Mouse (Mus musculus): ENCODE results near the gene Phc1. TPM values are rescaled to one million over a fixed set of nuclear protein-coding genes. Genes with fewer than 3 reads are reported as not detected.
"Not testable (repeated sequence)": the region's sequence is repeated elsewhere in the genome, so short reads cannot be mapped to it uniquely, and the experiment has no call there.

Gene Phc1
- polyA plus RNA-seq (2012; rRNA removed), result 48.3 and 55.7 TPM in 2 replicates

DNA sequence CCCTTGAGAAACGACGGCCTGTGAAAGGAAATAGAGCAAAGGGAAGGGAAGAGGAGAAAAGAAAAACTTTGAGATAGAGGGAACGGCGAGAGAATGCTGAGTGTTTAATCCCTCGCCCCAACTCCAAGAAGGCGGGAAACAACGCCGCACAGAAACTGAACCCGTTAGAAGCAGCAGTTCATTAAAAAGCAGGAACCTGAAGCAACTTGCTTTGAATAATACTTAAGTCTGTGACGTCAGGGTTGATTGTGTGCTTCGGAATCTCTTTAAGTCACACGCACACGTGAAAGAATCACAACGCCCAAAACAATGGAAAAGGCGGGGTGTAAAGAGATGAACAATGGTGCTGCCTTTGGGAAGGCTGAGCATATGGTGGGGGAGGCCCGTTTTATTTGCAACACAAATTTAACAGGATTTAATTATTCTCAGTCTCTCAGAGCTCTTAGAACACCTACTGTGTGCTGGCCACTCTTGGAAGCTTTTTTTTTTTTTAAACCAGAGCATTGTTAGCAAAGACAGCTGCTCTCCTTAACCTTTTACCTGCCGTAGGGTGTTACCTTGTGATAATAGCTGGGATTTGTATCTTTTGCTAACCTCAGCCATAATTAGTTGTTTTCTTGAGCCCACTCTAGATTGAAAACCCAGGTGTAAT lies at the start of gene Phc1:
Phc1 (minus strand) TSS at position 213 of the 652 bp plus-strand sequence.
- Histone ChIP-seq H3K4me3 (replicated peaks; ENCODE audit: insufficient read depth, low read depth, low read length) (peak within 1 kb of the TSS; percentile 91), H3K27ac (ENCODE audit: insufficient read depth, low read length) (no peak within 1 kb of the TSS), H3K4me1 (ENCODE audit: control insufficient read depth, insufficient read depth, low read length) (no peaks in the 10 kb centered on the region; the same call in 1 of the 2 replicates), H3K27me3 (ENCODE audit: control insufficient read depth, insufficient read depth, low read length) (no peaks in the 10 kb centered on the region)
- WGBS, result 3% methylated on average over 17 of the region's 17 CpGs
- DNase-seq, result peak in 1 of 2 experiments; percentile 23
- TF ChIP-seq POLR2A (IDR thresholded peaks at IDR 0.05; ENCODE audit: borderline replicate concordance, insufficient read depth, low read length) (no peak), CTCF (IDR thresholded peaks at IDR 0.05; ENCODE audit: borderline replicate concordance, insufficient read depth, low read depth, low read length) (no peak)

GRCm38 (mm10) chr6:122389986-122390385 lies 49.6 kb upstream of the Phc1 start:
- H3K4me3 ChIP-seq (replicated peaks; ENCODE audit: insufficient read depth, low read depth, low read length); DNase-seq; H3K4me1 ChIP-seq (ENCODE audit: control insufficient read depth, insufficient read depth, low read length); H3K27me3 ChIP-seq (ENCODE audit: control insufficient read depth, insufficient read depth, low read length); H3K27ac ChIP-seq (ENCODE audit: insufficient read depth, low read length): not testable (repeated sequence)
- 45% methylated on average over 3 of the region's 3 CpGs for WGBS

DNA sequence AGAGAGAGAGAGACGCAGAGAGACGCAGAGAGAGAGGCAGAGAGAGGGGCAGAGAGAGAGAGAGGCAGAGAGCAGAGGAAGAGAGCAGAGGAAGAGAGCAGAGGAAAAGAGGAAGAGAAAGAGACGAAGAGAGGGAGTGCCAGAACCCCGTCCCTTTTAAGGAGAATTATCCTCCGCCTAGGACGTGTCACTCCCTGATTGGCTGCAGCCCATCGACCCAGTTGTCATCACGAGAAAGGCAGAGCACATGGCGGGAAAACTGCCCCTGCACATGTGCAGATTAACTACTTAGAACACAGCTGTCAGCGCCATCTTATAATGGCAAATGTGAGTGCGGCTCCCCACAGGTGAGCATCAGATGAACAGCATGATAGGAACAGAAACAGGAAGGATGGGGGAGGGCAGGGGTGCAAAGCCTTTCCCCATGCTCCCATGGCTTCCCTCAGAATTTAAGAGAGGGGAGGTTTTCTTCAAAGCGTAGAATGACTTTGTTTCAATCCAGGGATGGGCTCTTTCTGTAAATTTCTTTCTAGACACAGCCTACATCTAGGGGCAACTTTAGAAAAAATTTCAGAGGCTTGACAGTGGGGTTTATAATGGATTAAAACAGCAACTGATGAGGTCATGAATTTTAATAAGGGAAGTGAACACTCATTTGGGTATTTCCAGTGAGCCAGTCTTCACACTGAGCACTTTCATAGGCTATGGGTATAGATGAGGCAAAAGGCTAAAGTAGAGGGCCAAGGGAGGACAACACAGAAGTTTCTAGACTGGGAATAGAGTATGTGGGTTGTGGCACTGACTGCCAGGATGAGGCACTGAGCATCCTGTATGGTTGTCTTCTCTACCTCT lies 47.0 kb upstream of the Phc1 start:
- WGBS, result 77% methylated on average over 12 of the region's 12 CpGs
- H3K4me3 ChIP-seq (replicated peaks; ENCODE audit: insufficient read depth, low read depth, low read length), result not testable (repeated sequence)

GRCm38 (mm10) chr6:122385724-122386123 lies 45.4 kb upstream of the Phc1 start:
- DNase-seq, result no peak

More for the DNA sequence above, 47.0 kb upstream of the Phc1 start:
- not testable (repeated sequence) for H3K4me1 ChIP-seq (ENCODE audit: control insufficient read depth, insufficient read depth, low read length); DNase-seq; H3K27ac ChIP-seq (ENCODE audit: insufficient read depth, low read length); H3K27me3 ChIP-seq (ENCODE audit: control insufficient read depth, insufficient read depth, low read length)

DNA sequence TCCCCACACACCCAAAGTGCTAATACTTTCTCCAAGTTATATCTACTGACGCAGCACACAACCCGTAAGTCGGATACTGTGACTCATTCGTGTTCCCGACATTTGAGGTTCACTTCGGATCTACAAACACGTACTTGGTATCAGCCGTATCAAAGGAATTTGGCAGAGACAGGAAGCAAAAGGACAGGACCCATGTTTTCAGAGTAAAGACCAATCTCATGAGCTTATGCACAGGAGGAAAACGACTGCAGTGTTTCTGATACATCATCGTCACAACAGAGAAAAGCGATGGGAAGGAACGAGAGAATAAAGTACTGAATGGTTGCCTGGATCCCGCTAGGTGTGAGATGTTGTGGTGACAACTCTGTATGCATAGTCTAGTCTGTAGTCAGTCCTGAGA lies 44.5 kb upstream of the Phc1 start:
- no peak for DNase-seq
- Histone ChIP-seq H3K27me3 (ENCODE audit: control insufficient read depth, insufficient read depth, low read length) (no peaks in the 10 kb centered on the region), H3K4me1 (ENCODE audit: control insufficient read depth, insufficient read depth, low read length) (no peaks in the 10 kb centered on the region), H3K4me3 (replicated peaks; ENCODE audit: insufficient read depth, low read depth, low read length) (no peak overlapping the region), H3K27ac (ENCODE audit: insufficient read depth, low read length) (no peak overlapping the region)
- TF ChIP-seq POLR2A (IDR thresholded peaks at IDR 0.05; ENCODE audit: borderline replicate concordance, insufficient read depth, low read length) (no peak), CTCF (IDR thresholded peaks at IDR 0.05; ENCODE audit: borderline replicate concordance, insufficient read depth, low read depth, low read length) (no peak)
- WGBS, result 88% methylated on average over 13 of the region's 13 CpGs

More at GRCm38 (mm10) chr6:122385724-122386123, 45.4 kb upstream of the Phc1 start:
- Histone ChIP-seq H3K4me1 (ENCODE audit: control insufficient read depth, insufficient read depth, low read length) (no peaks in the 10 kb centered on the region), H3K27ac (ENCODE audit: insufficient read depth, low read length) (no peak overlapping the region), H3K27me3 (ENCODE audit: control insufficient read depth, insufficient read depth, low read length) (no peaks in the 10 kb centered on the region), H3K4me3 (replicated peaks; ENCODE audit: insufficient read depth, low read depth, low read length) (no peak overlapping the region)
- WGBS, result 76% methylated on average over 5 of the region's 5 CpGs
- TF ChIP-seq CTCF (IDR thresholded peaks at IDR 0.05; ENCODE audit: borderline replicate concordance, insufficient read depth, low read depth, low read length), result no peak
- no peak for TF ChIP-seq POLR2A (IDR thresholded peaks at IDR 0.05; ENCODE audit: borderline replicate concordance, insufficient read depth, low read length)

GRCm38 (mm10) chr6:122383211-122383610 lies 42.9 kb upstream of the Phc1 start:
- 70% methylated on average over 5 of the region's 5 CpGs for WGBS
- no peak for DNase-seq
- H3K4me3 ChIP-seq (replicated peaks; ENCODE audit: insufficient read depth, low read depth, low read length), result no peak overlapping the region
- H3K4me1 ChIP-seq (ENCODE audit: control insufficient read depth, insufficient read depth, low read length), result no peaks in the 10 kb centered on the region
- no peaks in the 10 kb centered on the region for H3K27me3 ChIP-seq (ENCODE audit: control insufficient read depth, insufficient read depth, low read length)
- H3K27ac ChIP-seq (ENCODE audit: insufficient read depth, low read length), result no peak overlapping the region
- TF ChIP-seq POLR2A (IDR thresholded peaks at IDR 0.05; ENCODE audit: borderline replicate concordance, insufficient read depth, low read length), result no peak
- TF ChIP-seq CTCF (IDR thresholded peaks at IDR 0.05; ENCODE audit: borderline replicate concordance, insufficient read depth, low read depth, low read length), result no peak

GRCm38 (mm10) chr6:122382046-122382445 lies 41.7 kb upstream of the Phc1 start:
- Histone ChIP-seq H3K4me3 (replicated peaks; ENCODE audit: insufficient read depth, low read depth, low read length) (no peak overlapping the region), H3K27ac (ENCODE audit: insufficient read depth, low read length) (no peak overlapping the region), H3K4me1 (ENCODE audit: control insufficient read depth, insufficient read depth, low read length) (no peaks in the 10 kb centered on the region), H3K27me3 (ENCODE audit: control insufficient read depth, insufficient read depth, low read length) (no peaks in the 10 kb centered on the region)
- WGBS, result 92% methylated on average over 8 of the region's 8 CpGs
- TF ChIP-seq CTCF (IDR thresholded peaks at IDR 0.05; ENCODE audit: borderline replicate concordance, insufficient read depth, low read depth, low read length) (no peak), POLR2A (IDR thresholded peaks at IDR 0.05; ENCODE audit: borderline replicate concordance, insufficient read depth, low read length) (no peak)
- no peak for DNase-seq

DNA sequence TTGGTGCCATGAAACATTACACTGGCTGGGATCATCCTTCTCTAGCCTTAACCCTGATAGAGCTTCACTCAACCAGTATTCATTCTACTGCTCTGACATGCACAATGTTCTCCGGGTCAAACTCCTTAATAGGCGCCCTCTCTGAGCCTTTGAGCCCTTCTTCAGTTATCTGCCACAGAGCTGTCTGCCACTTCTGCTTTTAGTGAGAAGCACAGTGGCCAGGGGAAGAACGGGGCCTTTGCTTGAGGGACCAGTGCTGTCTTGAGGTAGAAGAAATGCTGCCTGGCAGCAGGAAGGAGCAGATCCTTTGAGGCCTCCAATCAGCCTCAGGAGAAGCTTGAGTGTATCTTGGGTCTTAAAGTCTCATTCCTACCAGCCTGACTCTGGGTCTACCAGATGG lies 27.9 kb upstream of the Phc1 start:
- TF ChIP-seq CTCF (IDR thresholded peaks at IDR 0.05; ENCODE audit: borderline replicate concordance, insufficient read depth, low read depth, low read length), result no peak
- no peak for TF ChIP-seq POLR2A (IDR thresholded peaks at IDR 0.05; ENCODE audit: borderline replicate concordance, insufficient read depth, low read length)
- H3K4me1 ChIP-seq (ENCODE audit: control insufficient read depth, insufficient read depth, low read length), result no peaks in the 10 kb centered on the region
- no peaks in the 10 kb centered on the region for H3K27me3 ChIP-seq (ENCODE audit: control insufficient read depth, insufficient read depth, low read length)
- H3K4me3 ChIP-seq (replicated peaks; ENCODE audit: insufficient read depth, low read depth, low read length), result no peak overlapping the region
- no peak overlapping the region for H3K27ac ChIP-seq (ENCODE audit: insufficient read depth, low read length)
- 91% methylated on average over 3 of the region's 3 CpGs for WGBS
- no peak for DNase-seq

Data from cerebellum, adult 2 months (tissue).